Mouse (Mus musculus) heart, embryonic 12.5 days (tissue): ENCODE results near the gene Fpr2. TPM values are rescaled to one million over a fixed set of nuclear protein-coding genes. Genes with fewer than 3 reads are reported as not detected.

Experiments
- polyA plus RNA-seq: library from polyadenylated mRNA; unstranded; fragments of >200 nt; fragmentation: Nextera tagmentation; extraction: Ambion mirVana; gene quantifications from 2 replicates; pipeline ENCODE4 v1.2.1, GENCODE M21; 2016

Gene Fpr2
- polyA plus RNA-seq, 1 experiment from 2014 or later: not detected

Other genes with a start within 250 kb of the Fpr2 start
- not detected in 2 replicates for gene Vmn2r90, start 184.1 kb upstream of the Fpr2 start, polyA plus RNA-seq
- gene Spaca6, start 60.7 kb upstream of the Fpr2 start, polyA plus RNA-seq: 33.3 and 34.8 TPM in 2 replicates
- 0.80 and 1.0 TPM in 2 replicates for gene Has1, start 32.6 kb upstream of the Fpr2 start, polyA plus RNA-seq
- gene Fpr1, start 3.9 kb upstream of the Fpr2 start, polyA plus RNA-seq: not detected in 2 replicates
- not detected in 2 replicates for gene Fpr3, start within 50 bp of the Fpr2 start, polyA plus RNA-seq
- gene Fpr-rs4, start 133.9 kb downstream of the Fpr2 start, polyA plus RNA-seq: not detected in 2 replicates
- not detected in 2 replicates for gene Vmn2r124, start 161.6 kb downstream of the Fpr2 start, polyA plus RNA-seq
- gene Vmn2r91, start 197.2 kb downstream of the Fpr2 start, polyA plus RNA-seq: not detected in 2 replicates